Mouse (Mus musculus): ENCODE results near the gene Pced1b.

The Pced1b gene

DNA sequence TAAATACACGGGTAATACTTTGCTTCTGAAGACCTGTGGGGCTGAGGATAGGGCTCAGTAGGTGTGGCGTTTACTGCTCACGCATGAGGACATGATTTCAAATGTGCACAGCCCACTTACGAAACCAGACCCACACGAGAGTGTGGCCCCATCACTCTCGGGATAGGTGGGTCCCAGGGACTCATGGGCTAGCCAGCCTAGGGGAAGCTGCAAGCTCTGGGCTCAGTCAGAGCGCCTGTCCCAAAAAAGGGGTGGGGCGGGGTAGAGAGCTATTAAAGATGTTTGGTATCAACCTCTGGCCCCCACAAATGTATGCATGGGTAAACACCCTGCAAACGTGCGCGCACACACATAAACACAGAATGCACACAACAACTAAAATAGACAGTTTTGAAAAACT is 9.5 kb downstream of the Pced1b start:
- in situ Hi-C loops (cut with MboI, MseI) = loop anchor here (10.0 kb wide), 1 partner anchor 198 kb away; no protein-coding TSS in a partner anchor

DNA sequence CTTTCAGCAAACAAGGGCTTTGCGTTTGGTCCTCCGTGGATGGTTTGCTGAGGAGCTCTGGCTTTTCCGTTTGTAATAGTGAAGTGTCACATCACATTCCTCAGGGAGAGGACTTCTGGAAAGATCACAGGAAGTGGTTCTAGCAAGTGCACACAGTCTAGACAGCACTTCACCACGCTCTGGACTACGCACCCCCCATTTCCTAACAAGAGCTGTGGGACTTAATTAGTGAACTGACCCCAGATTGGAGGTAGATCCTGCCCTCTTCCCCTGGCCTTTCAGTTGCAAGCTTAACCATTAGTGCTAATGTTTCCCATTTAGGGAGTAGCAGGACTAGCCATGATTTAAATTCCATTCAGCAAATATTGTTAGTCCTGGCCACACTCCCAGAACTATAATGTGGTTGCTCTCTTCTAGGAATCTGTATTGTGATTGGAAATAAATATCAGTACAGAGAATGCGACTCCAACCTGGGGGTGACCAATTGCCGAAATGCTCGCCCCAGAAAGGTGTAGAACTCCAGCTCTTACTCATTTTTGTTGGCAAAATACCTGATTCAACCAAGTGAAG is 10.4 kb downstream of the Pced1b start:
- in situ Hi-C loops (cut with MboI, MseI) = loop anchor here (10.0 kb wide), 1 partner anchor 198 kb away; no protein-coding TSS in a partner anchor

DNA sequence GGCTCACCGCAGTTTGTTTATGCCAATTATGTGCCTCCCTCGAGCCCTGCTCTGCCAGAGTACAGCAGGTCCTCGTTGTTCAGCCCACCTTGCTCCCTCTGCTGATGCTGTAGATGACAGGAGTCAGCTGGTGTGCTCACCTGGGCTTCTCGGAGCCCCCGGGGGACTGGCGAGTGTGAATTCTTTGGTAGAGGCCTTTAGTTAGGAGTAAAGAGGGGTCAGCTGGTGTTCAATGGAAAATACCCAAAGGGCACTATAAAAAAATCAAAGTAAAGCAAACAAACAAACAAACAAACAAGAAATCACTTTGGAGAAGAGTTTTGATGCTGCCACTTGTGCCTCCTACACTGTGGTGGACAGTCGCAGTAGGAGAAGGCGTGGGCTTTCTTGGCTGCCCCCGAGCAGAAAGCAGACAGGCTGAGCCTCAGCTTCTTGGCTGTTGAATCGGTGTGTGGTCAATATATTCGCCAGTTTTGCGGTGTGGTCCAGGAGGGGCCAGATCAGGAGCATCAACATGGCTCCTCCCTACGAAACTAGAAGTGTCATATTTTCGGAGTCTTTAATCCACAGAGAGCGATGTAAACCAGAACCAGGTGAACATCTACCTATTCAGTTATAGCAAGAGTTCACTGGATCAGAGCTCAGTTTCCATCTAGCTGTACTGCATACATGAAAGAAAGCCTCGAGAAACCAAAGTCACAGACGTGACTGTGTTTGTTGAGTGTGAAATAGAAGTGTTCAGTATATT is 11.8 kb downstream of the Pced1b start:
- in situ Hi-C loops (cut with MboI, MseI) = loop anchor here (10.0 kb wide), 1 partner anchor 196 kb away; no protein-coding TSS in a partner anchor

DNA sequence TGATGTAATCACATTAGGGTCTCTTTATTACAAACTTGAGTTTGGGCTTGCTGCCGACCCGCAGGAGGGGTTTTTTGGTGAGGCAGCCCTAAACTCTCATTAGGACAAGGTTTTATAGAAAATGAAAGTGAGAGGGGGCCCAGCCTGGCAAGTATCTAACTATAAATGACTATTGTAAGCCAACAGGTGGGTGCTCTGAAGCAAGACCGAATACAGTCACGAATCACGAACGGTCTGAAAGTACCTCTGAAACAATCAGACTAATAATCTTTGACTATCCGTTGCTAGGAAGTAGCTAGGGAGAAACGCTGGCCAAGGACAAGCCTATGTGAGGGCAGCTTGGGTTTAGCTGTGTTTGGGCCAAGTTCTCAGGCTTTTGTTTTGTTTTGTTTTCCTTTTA is 12.4 kb downstream of the Pced1b start:
- in situ Hi-C loops (cut with MboI, MseI) = loop anchor here (10.0 kb wide), 1 partner anchor 196 kb away; no protein-coding TSS in a partner anchor

DNA sequence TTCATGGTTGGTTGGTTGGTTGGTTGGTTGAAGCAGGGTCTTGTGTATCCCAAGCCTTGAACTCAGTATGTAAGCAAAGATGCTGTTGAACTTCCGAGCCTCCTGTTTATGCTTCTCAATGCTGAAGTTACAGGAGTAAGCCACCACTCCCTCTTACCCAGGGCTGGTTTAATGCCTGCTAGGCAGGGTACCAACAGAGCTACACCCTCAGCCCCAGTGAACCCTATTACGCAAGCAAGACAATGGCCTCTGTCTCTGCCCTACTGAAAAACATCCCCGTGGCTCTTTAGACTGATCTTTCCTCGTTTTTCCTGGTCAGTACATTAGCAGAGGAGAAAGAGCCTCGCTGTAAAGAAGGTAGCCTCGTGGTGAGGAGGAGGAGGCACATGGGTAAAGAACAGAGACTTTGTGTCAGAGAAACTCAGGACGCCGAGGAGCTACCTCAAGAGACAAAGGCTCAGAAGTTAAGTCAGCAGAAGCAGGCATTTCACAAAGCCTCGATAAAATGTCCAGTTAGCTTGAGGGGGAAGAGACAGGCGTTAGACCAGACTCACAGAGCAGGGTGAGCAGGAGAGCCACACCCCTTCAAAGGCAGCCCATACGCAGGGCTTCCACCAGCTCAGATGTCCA is 13.2 kb downstream of the Pced1b start:
- in situ Hi-C loops (cut with MboI, MseI) = loop anchor here (10.0 kb wide), 1 partner anchor 195 kb away; no protein-coding TSS in a partner anchor

DNA sequence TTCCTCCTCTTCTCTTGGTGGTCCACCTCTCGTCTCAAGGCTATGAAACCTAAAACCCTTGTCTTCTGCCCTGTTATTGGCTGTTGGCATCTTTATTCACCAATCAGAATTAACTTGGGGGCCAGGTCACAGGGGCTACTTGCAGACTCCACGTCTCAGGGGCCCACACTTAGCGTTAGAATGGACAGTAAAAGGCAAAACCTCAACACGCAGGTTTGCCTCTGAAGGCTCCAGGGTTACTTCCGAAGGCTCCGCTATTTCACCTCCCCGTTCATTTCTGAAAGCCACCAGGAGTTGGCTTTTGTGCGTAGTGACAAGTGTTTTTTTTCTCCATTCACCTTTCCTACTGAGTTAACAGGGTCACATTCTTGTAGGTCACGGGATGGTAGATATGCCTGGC is 15.3 kb downstream of the Pced1b start:
- in situ Hi-C loops (cut with MboI, MseI) = no loop called here

DNA sequence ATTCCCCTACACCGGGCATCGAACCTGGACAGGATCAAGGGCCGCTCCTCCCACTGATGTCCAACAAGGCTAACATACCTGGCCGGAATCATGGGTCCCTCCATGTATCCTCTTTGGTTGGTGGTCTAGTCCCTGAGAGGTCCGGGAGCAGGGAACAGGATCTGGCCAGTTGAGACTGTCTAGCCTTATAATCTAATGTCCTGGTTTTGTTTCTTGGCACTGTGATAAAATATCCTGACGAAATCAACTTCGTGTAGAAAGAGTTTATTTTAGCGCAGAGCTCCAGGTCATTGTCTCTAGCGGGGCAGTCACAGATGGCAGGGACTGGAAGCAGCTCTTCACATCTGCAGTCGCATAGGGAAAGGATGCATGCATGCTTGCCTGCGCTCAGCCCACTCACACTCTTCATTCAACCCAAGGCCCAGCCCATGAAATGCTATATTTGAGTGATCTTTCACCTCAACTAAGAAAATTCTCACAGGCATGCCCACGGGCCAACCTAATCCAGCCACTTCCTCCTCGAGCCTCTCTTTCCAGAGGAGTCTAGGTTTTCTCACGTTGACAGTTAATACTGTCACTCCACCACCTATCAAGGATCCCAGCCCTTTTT is 19.4 kb downstream of the Pced1b start:
- in situ Hi-C loops (cut with MboI, MseI) = no loop called here

DNA sequence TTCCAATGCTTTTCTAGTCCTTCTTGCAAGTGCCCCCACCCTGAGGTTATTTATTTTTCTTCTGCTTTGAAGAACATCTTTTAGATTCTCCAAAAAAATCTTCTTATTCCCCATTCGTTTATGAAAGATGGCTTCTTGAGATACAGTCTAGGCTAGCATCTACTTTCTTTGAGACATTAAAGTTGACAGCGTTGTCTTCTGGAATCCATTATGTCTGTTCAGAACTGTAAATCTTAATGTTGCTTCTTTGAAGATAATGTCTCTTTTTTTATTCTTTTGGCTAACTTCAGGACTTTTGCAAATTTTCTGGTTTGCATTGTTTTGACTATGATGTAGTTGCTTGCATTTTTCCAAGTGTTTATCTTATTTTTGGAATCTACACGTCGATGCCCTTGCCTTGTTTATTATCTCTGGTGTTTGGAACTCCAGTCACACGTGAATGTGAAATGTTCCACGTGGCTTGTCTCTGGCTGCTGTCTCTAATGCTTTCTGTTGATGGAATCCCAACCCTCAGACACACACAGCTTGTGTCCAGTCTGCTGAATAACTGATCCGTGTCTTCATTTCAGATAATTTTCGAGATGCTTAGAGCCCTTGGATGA is 20.3 kb downstream of the Pced1b start:
- in situ Hi-C loops (cut with MboI, MseI) = no loop called here

DNA sequence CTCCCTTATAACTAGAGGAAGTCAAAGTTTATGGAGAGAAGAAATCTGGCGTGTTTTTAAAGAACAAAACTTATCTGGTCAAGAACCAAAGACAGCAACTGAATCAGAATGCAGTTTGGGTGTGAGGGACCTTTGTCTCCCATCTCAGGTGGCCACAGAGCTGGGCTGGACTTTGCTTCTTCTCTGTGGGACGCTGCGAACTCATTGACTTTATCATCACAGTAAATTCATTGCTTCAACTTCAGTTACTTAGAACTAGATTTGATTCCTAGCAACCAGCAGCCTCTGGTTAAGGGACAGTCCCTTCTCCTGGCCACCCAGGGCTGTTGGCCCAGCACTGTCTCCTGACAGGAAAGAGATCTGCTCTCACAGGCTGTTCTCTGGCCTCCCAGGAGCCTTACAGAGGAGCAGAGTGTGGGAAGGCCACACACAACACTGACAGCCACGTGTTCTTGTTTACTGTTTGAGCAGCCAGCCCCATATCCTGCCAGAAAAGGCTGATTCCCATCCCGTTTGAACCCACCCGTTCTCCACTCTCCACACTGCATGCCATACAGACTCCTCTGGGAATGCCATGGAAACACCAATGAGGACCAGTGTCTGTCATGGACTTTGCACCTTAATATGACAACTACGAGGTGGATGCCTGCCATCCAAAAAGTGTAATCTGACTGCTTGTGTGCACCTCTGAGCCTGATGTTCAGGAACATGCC is 25.2 kb downstream of the Pced1b start:
- in situ Hi-C loops (cut with MboI, MseI) = no loop called here

DNA sequence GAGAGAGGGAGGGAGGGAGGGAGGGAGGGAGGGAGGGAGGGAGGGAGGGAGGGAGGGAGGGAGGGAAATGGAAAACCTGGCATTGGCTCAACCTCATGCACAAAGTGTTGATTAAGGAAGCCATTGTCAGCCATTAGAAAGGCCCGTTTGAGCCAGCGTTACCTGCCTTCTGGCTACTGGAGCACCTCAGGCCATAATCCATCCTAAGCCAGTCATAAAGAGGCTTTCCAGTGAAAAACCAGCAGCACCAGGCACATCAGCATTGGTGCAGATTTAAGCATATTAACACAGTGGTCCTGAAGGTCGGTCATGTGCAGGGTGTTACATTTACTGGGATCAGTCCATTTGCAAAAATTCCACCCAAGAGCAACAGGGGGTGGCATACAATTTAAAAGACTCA is 25.9 kb downstream of the Pced1b start:
- in situ Hi-C loops (cut with MboI, MseI) = no loop called here

DNA sequence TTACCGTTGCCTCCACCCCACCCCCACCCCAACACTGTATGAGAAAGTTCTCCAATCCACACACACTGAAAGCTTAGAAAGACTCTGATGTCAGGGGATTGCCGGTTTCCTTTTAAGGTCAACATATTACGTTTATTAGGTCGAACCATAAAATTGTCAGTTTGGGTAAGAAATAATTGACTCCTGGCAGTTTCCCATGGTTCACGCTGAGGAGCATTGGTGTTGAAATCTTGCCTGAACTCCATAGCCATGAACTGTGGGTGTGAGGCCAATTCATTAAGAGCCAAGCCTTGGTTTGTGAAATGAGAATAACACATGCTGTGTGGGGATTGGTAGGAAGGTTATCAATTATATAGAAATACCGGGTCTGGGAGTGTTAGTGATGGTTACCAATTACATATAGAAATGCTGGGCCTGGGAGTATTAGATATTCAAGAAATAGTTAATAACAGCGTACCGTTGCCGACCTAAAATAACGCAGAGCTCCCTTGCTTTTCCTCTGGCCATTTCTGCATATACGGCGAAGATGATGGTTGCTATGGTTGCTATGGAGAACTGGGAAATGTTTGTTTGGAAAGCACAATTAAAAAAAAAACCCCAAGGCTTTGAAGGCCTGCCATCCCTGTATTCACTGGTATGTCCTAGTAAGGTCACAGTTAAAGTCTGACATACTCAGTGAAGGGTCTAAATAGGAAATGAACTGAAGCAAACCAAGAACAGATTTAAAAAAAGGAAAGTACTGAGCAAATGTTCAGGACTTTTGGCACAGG is 28.9 kb downstream of the Pced1b start:
- in situ Hi-C loops (cut with MboI, MseI) = no loop called here

DNA sequence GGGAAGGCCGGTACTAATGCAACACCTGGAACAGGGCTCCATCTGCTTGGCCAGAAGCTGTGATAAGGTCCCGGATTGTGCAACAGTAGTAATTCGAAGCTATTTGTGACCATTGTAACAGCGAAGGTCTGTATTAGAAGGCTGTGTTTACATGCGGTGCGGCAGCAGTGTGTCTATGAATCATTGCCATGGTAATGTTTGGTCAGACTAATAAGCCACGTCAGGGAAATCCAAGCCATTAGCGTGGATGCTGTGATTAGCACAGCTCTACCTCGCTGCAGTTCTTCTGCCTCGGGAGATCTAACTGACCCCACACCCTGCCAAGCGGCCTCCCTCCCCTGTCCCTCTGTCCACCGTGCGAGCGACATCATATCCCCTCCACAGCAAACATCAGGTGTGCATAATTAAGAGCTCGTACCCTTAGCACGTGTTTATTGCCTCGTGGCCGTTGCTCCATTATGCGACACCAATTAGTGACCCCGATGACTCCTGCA is 29.8 kb downstream of the Pced1b start:
- in situ Hi-C loops (cut with MboI, MseI) = no loop called here

DNA sequence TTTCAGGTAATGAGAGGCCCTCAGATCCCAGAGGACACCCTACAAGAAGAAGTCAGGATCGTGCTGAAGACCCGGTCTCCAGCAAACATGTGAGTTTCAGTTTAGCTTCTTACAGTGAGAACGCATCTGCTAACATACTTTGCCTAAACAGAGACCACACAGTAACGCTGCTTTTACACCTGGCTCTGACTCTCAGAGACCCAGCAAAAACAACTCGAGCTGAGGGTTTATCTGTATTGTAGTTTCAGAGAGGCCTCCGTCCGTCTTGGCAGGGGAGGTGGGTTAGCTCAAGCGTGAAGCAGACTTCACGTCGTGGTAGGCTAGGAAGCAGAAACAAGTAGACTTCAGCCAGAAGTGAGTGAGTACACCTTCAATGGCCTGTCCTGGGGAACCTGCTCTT is 30.4 kb downstream of the Pced1b start:
- in situ Hi-C loops (cut with MboI, MseI) = no loop called here

DNA sequence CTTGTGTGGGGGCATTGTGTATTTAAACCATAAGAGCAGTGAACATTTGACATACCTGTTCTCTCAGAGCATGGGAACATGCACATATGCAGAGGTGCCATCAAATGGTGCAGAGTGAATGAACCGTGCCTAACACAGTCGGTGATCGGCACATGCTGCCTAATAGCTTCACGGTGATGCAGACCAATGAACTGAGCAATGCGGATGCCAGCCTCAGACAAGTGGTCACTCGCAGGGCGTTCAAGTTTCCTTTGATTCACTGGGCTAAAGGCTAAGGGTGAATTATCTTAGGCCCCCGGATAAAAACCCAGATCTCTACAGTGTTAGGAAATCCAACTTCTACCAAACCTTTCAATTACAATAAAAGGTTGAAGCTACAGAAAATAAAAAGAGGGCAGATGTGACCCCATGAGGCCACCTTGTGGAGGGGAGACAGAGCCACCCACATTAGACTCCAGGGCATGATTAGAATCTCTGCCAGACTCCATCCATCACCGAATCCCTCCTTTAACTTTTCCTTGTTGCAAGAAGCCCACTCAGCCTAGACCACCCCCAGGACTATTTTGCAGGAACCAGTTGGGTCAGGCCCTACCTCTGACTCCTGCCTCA is 31.5 kb downstream of the Pced1b start:
- in situ Hi-C loops (cut with MboI, MseI) = no loop called here

DNA sequence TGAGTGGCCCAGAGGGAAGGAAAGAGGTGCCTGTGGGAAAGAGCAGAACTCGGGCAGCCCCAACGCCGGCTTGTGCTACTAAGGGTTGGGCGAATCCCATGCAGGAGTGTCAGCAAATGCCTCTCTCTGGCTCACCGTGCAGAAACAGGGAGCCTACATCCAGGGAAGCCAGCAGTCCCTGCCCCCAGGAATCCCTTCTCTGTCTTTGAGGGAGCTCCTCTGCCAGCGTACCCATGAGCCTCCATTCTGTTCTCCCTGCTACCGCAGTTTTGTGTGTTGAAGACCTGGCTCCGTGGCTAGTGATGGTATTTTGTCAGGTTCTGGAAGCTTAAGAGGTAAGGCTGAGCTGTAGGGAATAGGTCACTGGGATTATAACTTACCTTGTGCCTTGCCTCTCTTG is 33.2 kb downstream of the Pced1b start:
- in situ Hi-C loops (cut with MboI, MseI) = no loop called here

DNA sequence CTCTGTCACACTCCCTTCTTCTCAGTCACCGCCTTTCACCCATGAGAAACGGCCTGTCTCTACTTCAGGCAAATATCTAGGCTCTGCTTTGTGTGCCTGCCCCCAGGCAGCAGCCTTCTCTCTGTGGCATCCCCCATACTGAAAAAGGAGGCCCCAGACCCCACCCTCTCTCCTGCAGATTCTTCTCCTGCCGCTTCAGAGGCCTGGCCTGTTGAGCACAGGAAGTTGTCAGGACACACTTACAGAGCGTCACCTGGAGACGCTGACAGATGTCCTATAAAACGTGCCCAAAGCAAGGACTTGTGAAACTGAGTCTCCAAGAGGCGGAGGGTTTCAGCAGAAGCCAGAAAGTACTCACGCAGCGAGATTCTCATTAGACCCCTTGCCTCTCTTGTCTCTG is 33.9 kb downstream of the Pced1b start:
- in situ Hi-C loops (cut with MboI, MseI) = no loop called here

DNA sequence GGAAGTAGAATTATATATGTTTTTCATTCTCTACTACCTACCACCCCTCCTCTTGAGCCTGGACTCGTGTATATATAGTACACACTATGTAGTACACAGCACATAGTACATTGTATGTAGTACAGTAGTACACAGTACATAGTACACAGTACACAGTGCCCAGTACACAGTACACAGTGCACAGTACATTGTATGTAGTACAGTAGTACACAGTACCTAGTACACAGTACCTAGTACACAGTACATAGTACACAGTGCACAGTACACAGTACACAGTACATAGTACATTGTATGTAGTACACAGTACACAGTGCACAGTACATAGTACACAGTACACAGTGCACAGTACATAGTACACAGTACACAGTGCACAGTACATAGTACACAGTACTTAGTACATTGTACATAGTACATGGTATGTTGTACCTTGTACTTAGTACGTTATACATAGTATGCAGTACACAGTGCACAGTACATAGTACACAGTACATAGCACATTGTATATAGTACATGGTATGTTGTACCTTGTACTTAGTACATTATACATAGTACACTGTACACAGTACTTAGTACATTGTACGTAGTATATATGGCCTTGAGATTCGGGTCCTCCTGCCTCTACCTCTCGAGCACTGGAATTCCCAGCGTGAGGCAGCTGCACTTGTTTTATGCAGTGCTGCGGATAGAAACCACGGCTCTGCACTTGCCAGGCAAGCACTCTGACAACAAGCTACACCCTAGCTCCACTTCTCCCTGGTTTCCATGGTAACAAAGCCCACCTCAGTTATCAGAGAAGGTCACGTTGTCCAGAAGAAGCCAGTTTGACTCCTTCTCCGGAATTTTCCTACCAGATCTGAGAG is 35.0 kb downstream of the Pced1b start:
- in situ Hi-C loops (cut with MboI, MseI) = no loop called here

DNA sequence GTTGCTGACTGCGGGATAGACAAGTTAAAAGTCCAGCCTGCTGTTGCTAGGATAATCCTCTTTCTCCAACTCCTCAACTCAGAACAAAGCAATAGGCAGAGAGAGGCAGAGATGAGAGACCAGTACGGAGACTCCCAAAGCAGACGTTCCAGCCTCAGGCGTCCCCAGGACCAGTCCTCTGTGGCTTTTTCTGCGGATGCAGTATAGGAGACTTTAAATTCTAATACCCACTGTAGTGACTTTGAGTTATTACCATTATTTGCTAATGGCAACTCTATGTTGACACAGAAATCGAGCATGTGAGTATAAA is 35.6 kb downstream of the Pced1b start:
- in situ Hi-C loops (cut with MboI, MseI) = no loop called here

DNA sequence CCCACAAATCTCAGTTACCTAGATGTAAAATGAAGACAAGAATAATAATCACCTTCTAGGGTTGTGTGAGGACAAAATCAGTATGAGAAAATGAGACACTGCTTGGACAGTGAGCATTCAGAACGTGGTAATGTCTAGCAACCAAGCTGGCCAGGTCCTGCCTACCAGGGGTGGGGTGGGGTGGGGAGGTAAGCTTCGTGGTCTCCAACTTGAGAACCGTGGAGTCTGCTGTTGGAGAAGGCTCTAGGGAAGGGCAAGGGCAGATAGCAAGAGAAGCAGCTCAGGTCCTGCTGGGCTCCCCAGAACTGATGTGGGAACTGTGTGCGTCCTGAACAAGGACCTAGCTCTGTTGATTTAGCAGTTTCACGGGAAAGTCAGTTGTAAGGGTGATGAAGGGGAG is 37.3 kb downstream of the Pced1b start:
- in situ Hi-C loops (cut with MboI, MseI) = no loop called here

Data from T-helper 1 cell (primary cell).